Mouse (Mus musculus) olfactory bulb, adult 2 months (tissue): ENCODE data around the gene Cdh12. TPM values are rescaled to one million over a fixed set of nuclear protein-coding genes. Genes with fewer than 3 reads are reported as not detected.
"Not testable (repeated sequence)": the region's sequence is repeated elsewhere in the genome, so short reads cannot be mapped to it uniquely, and the experiment has no call there.

ENCODE experiments used
- H3K27ac ChIP-seq: fragments of 200-500 bp; 2 replicates; pipeline ENCODE4 v1.5.1; 2012; ENCODE audit warnings: low read depth, low read length; ENCODE audit not compliant: insufficient read depth
- H3K4me1 ChIP-seq: fragments of 200-500 bp; 2 replicates; pipeline ENCODE4 v1.6.1; 2012; ENCODE audit warnings: low read length; ENCODE audit not compliant: control insufficient read depth, insufficient read depth
- H3K4me3 ChIP-seq: fragments of 200-500 bp; 2 replicates; pipeline ENCODE4 v1.5.1; 2012; ENCODE audit warnings: mild to moderate bottlenecking, low read depth, low read length, moderate library complexity; ENCODE audit not compliant: insufficient read depth
- CTCF ChIP-seq: fragments of 200-500 bp; IDR thresholded peaks from 2 replicates; pipeline ENCODE4 v1.5.1; 2012; ENCODE audit warnings: low read depth, mild to moderate bottlenecking, low read length, moderate library complexity; ENCODE audit not compliant: insufficient read depth
- POLR2A ChIP-seq: fragments of 200-500 bp; IDR thresholded peaks from 2 replicates; pipeline ENCODE4 v1.6.1; 2012; ENCODE audit warnings: mild to moderate bottlenecking, low read depth, low read length, moderate library complexity; ENCODE audit not compliant: insufficient read depth
- WGBS: fragments of 180-500 bp; shearing (Covaris S2); methylation state at CpG from one replicate; pipeline ENCODE4 v1.1.7; 2018; 5-methylcytosine and 5-hydroxymethylcytosine counted together
- polyA plus RNA-seq: library from polyadenylated mRNA; stranded (reverse); fragments of >200 nt; gene quantifications from 2 replicates; pipeline ENCODE4 v1.2.4, GENCODE M21; 2012; ENCODE audit warnings: low replicate concordance; ENCODE audit not compliant: missing spikeins, insufficient read depth, insufficient read length

Cdh12 gene
- polyA plus RNA-seq, 1 experiment = not detected

GRCm38 (mm10) chr15:21366366-21366765 is 917.3 kb downstream of the Cdh12 start:
- H3K27ac ChIP-seq = no peak overlapping the region
- no peak overlapping the region for H3K4me3 ChIP-seq
- TF ChIP-seq CTCF = no peak
- TF ChIP-seq POLR2A = no peak
- H3K4me1 ChIP-seq = no peaks in the 10 kb centered on the region

DNA sequence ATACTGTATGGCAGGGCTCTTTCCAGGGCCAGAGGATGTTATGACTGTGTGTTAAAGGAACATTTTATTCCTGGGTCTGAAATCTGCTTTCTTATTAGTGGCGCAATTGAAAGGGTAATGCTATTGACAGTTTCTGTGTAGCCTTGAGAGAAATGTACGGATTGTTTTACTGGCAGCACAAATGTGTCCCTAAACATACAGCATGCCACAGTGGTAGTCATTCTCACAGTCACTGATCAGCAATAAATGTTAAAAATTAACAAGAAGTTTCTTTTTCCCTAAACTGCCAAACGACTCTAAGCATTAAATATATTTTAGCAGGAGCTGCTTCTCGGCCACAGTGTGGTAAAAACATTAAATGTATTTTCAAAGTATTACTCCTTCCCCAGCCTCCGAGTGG is 926.4 kb downstream of the Cdh12 start:
- 86% methylated on average over 5 of the region's 5 CpGs for WGBS
- no peak for TF ChIP-seq CTCF
- Histone ChIP-seq H3K4me1 (no peaks in the 10 kb centered on the region), H3K27ac (no peak overlapping the region), H3K4me3 (no peak overlapping the region)

GRCm38 (mm10) chr15:21375871-21376270 is 926.8 kb downstream of the Cdh12 start:
- TF ChIP-seq POLR2A = no peak
- no peak for TF ChIP-seq CTCF
- Histone ChIP-seq H3K4me3 (no peak overlapping the region), H3K4me1 (no peaks in the 10 kb centered on the region), H3K27ac (no peak overlapping the region)
- WGBS = 85% methylated on average over 3 of the region's 3 CpGs

DNA sequence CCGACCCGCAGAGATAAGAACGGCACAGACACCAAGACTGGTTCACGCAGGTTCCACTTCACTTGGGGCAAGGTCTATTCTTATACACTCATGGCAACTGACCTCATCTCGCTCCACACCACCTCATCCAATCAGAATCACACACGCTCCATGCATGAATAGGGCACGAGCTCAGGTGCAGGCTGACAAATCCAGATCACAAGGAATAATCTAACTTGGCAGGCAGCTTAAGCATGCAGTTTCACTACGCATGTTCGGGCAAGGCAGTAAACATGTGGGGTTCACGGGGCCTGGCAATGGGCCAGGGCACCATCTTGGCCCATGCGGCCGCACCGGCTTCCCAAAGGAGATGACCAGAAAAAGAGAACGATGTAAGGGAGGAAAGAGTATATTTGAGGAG is 942.4 kb downstream of the Cdh12 start:
- H3K27ac ChIP-seq, H3K4me3 ChIP-seq, H3K4me1 ChIP-seq: not testable (repeated sequence)
- 95% methylated on average over 14 of the region's 14 CpGs for WGBS

GRCm38 (mm10) chr15:21393080-21393479 is 944.0 kb downstream of the Cdh12 start:
- Histone ChIP-seq H3K4me1 (no peaks in the 10 kb centered on the region), H3K27ac (no peak overlapping the region), H3K4me3 (no peak overlapping the region)
- WGBS = 70% methylated on average over 3 of the region's 3 CpGs
- TF ChIP-seq POLR2A (no peak), CTCF (no peak)

DNA sequence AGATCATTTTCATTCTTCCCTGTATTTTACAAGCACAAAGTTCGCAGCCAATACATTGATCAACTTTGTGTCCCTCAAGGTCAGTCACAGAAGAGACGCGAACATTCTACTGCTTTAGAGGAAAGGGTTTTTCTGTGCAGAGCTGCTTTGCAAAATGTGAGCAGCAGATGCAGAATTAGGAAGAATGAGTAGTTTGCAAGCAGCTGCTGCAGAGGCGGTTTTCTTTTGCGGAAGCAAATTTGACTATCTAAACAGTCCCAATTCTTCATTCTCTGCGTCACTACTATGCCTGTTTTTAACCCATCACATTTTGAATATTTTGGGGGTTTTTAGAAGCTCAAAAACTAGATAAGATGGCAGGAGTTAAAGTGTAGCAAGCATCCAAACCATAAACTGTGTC is 956.1 kb downstream of the Cdh12 start:
- no peak overlapping the region for H3K4me3 ChIP-seq
- H3K27ac ChIP-seq = no peak overlapping the region
- H3K4me1 ChIP-seq = no peaks in the 10 kb centered on the region
- WGBS = 43% methylated on average over 6 of the region's 6 CpGs
- TF ChIP-seq CTCF (no peak), POLR2A (no peak)

- WGBS = 62% methylated on average over 2 of the region's 2 CpGs
- TF ChIP-seq POLR2A = no peak
- TF ChIP-seq CTCF = no peak
Measured at GRCm38 (mm10) chr15:21407324-21408044, 958.4 kb downstream of the Cdh12 start.

DNA sequence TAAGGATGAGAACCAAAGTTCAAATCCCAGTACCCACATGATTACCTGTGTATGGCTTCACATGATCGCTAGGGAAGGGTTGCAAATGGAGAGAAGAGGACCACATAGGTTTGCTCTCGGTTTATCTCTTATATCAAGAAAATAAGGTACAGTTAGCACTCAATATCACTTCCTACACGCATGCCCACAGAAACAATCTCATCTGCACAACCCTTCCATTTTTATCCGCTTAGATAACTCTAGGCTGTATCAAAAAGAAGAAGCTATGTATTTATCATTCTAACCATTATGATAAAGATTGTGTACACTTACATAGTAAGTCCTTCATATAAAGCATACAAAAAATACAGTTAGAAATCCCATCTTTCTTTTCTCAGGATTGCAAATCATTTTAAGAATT is 988.3 kb downstream of the Cdh12 start:
- TF ChIP-seq CTCF (no peak), POLR2A (no peak)

More at GRCm38 (mm10) chr15:21407324-21408044, 958.4 kb downstream of the Cdh12 start:
- Histone ChIP-seq H3K27ac (no peak overlapping the region), H3K4me3 (no peak overlapping the region), H3K4me1 (no peaks in the 10 kb centered on the region)

DNA sequence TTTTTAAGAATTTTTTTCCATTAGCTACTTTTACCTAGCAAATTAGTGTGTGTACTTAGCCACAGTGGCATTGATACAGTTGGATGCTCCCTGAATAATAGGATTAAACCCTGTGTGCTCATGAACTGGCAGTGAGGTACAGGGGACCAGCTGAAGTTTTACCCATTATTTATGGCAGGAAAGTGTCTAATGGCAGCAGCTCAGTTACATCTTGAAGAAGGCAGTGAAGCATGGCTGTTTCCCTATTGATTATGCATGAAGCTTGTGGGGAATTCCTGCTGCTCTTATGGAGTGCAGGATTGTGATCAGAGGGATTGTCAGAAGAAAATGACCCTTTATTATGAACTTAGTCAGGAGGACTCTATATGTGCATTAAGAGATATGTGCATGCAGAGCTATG is 988.9 kb downstream of the Cdh12 start:
- Histone ChIP-seq H3K4me3 (no peak overlapping the region), H3K4me1 (no peaks in the 10 kb centered on the region), H3K27ac (no peak overlapping the region)
- TF ChIP-seq CTCF = no peak
- no peak for TF ChIP-seq POLR2A

More for the DNA sequence above, 988.3 kb downstream of the Cdh12 start:
- WGBS = 94% methylated on average over 4 of the region's 4 CpGs
- no peak overlapping the region for H3K27ac ChIP-seq
- H3K4me1 ChIP-seq = no peaks in the 10 kb centered on the region
- no peak overlapping the region for H3K4me3 ChIP-seq

DNA sequence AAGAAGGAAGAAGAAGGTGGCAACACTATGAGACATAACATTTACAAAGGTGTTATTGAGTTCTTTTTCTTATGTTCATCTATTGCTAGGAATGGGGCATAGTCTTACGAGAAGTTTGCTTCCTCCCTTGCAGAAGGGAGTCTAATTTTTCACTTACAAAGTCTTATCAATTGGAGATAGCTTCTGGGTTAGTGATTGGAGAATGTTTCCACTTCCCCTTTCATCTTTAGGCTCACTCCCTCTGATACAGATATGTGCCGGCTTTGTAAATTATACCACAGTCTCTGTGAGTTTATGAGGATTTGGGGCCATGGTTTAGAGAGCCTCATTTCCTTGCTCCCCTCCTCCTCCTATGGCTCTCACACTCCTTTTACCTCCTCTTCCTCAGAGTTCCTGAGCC is 1009.0 kb downstream of the Cdh12 start:
- no peak for TF ChIP-seq CTCF
- no peak for TF ChIP-seq POLR2A
- Histone ChIP-seq H3K27ac (no peak overlapping the region), H3K4me1 (no peaks in the 10 kb centered on the region), H3K4me3 (no peak overlapping the region)
- 89% methylated on average over 2 of the region's 2 CpGs for WGBS
